ENCODE assay signal across 9 mouse cellular contexts in genomic region chr10:62488266-62488665, GRCm38 (mm10). TPM values are rescaled to one million over a fixed set of nuclear protein-coding genes. Genes with fewer than 3 reads are reported as not detected.
A peak's percentile ranks its signal among the peaks of the same experiment; 100 is the strongest.
DNase-seq lines count a peak whose midpoint lies in the region; ATAC-seq and TF ChIP-seq lines count a peak whose summit lies in the region.
"Had no signal": no experiment of that assay in that cellular context is flagged by ENCODE, and none has a peak within 500 bp of the region (broad histone marks: within the 10 kb centered on the region; RNA-seq: fewer than 3 reads in every experiment).

No protein-coding gene starts in this region.

- TF ChIP-seq CTCF in lung, adult 2 months (IDR thresholded peaks at IDR 0.05; ENCODE audit: insufficient read depth, low read length): peak; percentile 33

- peak; percentile 65 for DNase-seq in adrenal gland, adult 2 months
- no peak for DNase-seq in adrenal gland, postnatal 4 days (ENCODE audit: low spot score in 2 of 2)
- peak; percentile 34 for DNase-seq in midbrain, embryonic 10.5 days (ENCODE audit: low spot score)
- DNase-seq in cerebellum, adult 11 months: peak; percentile 45
- peak; percentile 18 for DNase-seq in lung, adult 2 months
- DNase-seq in yolk sac, embryonic 10.5 days (ENCODE audit: low spot score): peak; percentile 44

- H3K4me2 ChIP-seq in midbrain, embryonic 15.5 days: no peak overlapping the region

- H3K9ac ChIP-seq in midbrain, embryonic 15.5 days: no peak overlapping the region

- WGBS in midbrain, embryonic 10.5 days: 28% methylated on average over 1 of the region's 1 CpGs
- 22% methylated on average over 1 of the region's 1 CpGs for WGBS in midbrain, embryonic 15.5 days
- WGBS in lung, adult 2 months: 13% methylated on average over 1 of the region's 1 CpGs

- ATAC-seq in midbrain, embryonic 15.5 days (replicated peaks): no peak
- ATAC-seq in granulocyte monocyte progenitor cell, adult 5-6 weeks (replicated peaks; ENCODE audit: poor library complexity, severe bottlenecking): 0 out of 2 replicates have a peak, but pooled peaks have one; percentile 10

- TF ChIP-seq POLR2A in lung, adult 2 months (IDR thresholded peaks at IDR 0.05; ENCODE audit: borderline replicate concordance, extremely low read depth, low read depth, low read length): no peak

- H3K9me3 ChIP-seq in midbrain, embryonic 10.5 days (replicated peaks): no peaks in the 10 kb centered on the region
- no peaks in the 10 kb centered on the region for H3K9me3 ChIP-seq in midbrain, embryonic 15.5 days
- H3K9me3 ChIP-seq: midbrain, embryonic 12.5 days had no signal

- H3K4me3 ChIP-seq in midbrain, embryonic 10.5 days: no peak overlapping the region
- no peak overlapping the region for H3K4me3 ChIP-seq in midbrain, embryonic 15.5 days
- H3K4me3 ChIP-seq in lung, adult 2 months (replicated peaks; ENCODE audit: extremely low read depth, low read depth, low read length): no peak overlapping the region

- H3K4me1 ChIP-seq in midbrain, embryonic 10.5 days: peaks cover 13% of the 10 kb centered on the region
- H3K4me1 ChIP-seq in midbrain, embryonic 15.5 days: peaks cover 17% of the 10 kb centered on the region
- H3K4me1 ChIP-seq in lung, adult 2 months (ENCODE audit: control insufficient read depth, insufficient read depth, low read length): peaks cover 10% of the 10 kb centered on the region

- no peak overlapping the region for H3K27ac ChIP-seq in midbrain, embryonic 10.5 days (replicated peaks)
- no peak overlapping the region for H3K27ac ChIP-seq in midbrain, embryonic 15.5 days
- H3K27ac ChIP-seq: midbrain, embryonic 12.5 days had no signal

- no peaks in the 10 kb centered on the region for H3K36me3 ChIP-seq in midbrain, embryonic 10.5 days
- H3K36me3 ChIP-seq in midbrain, embryonic 15.5 days (replicated peaks): no peaks in the 10 kb centered on the region
- H3K36me3 ChIP-seq: midbrain, embryonic 12.5 days had no signal

- H3K27me3 ChIP-seq in midbrain, embryonic 10.5 days (ENCODE audit: low read depth, poor library complexity, severe bottlenecking): no peaks in the 10 kb centered on the region
- no peaks in the 10 kb centered on the region for H3K27me3 ChIP-seq in midbrain, embryonic 15.5 days (replicated peaks)
- H3K27me3 ChIP-seq: midbrain, embryonic 12.5 days had no signal

RNA-seq across cellular contexts. Expression of gene Vps26a, which starts 1.7 kb away (rescaled TPM):
- total RNA-seq in adrenal gland, adult 2 months (2021): 10 to 100 TPM; 54.8 to 58.8 TPM
- polyA plus RNA-seq in adrenal gland, adult 2 months (2012; rRNA removed): 3.7 and 4.4 TPM in 2 replicates
- 10 to 100 TPM; 45.3 to 48.7 TPM for total RNA-seq in adrenal gland, postnatal 4 days (2021)
- polyA plus RNA-seq in midbrain, embryonic 10.5 days (2016; fragmentation: Nextera tagmentation; extraction: Ambion mirVana): 91.9 and 94.1 TPM in 2 replicates
- 52.6 and 55.0 TPM in 2 replicates for polyA plus RNA-seq in midbrain, embryonic 15.5 days (2015; fragmentation: Nextera tagmentation; extraction: Ambion mirVana)
- total RNA-seq in granulocyte monocyte progenitor cell, adult 5-6 weeks (2014; fragmentation: Nextera tagmentation): 59.0 and 64.1 TPM in 2 replicates
- 69.8 and 92.6 TPM in 2 replicates for total RNA-seq in granulocyte monocyte progenitor cell, adult 5-6 weeks (2017)
- 7.7 and 13.9 TPM in 2 replicates for polyA plus RNA-seq in lung, adult 2 months (2012; rRNA removed)

RNA-seq across cellular contexts. Expression of gene Supv3l1, which starts 38.7 kb away (rescaled TPM):
- 10 to 100 TPM; 33.6 to 36.7 TPM for total RNA-seq in adrenal gland, adult 2 months (2021)
- 19.7 and 25.4 TPM in 2 replicates for polyA plus RNA-seq in adrenal gland, adult 2 months (2012; rRNA removed)
- 10 to 100 TPM; 31.5 to 36.5 TPM for total RNA-seq in adrenal gland, postnatal 4 days (2021)
- 30.9 and 32.3 TPM in 2 replicates for polyA plus RNA-seq in midbrain, embryonic 10.5 days (2016; fragmentation: Nextera tagmentation; extraction: Ambion mirVana)
- polyA plus RNA-seq in midbrain, embryonic 15.5 days (2015; fragmentation: Nextera tagmentation; extraction: Ambion mirVana): 19.8 and 21.1 TPM in 2 replicates
- 48.8 and 53.9 TPM in 2 replicates for total RNA-seq in granulocyte monocyte progenitor cell, adult 5-6 weeks (2014; fragmentation: Nextera tagmentation)
- total RNA-seq in granulocyte monocyte progenitor cell, adult 5-6 weeks (2017): 39.0 and 52.8 TPM in 2 replicates
- 7.6 and 11.9 TPM in 2 replicates for polyA plus RNA-seq in lung, adult 2 months (2012; rRNA removed)

RNA-seq across cellular contexts. Expression of gene 4930507D05Rik, which starts 39.0 kb away (rescaled TPM):
- under 1 TPM; 0.35 TPM for total RNA-seq in adrenal gland, adult 2 months (2021)
- not detected in 2 replicates for polyA plus RNA-seq in adrenal gland, adult 2 months (2012; rRNA removed)
- under 1 TPM; 0.48 to 0.78 TPM for total RNA-seq in adrenal gland, postnatal 4 days (2021)
- polyA plus RNA-seq in midbrain, embryonic 10.5 days (2016; fragmentation: Nextera tagmentation; extraction: Ambion mirVana): 0.66 and 1.0 TPM in 2 replicates
- polyA plus RNA-seq in midbrain, embryonic 15.5 days (2015; fragmentation: Nextera tagmentation; extraction: Ambion mirVana): 1.2 and 1.5 TPM in 2 replicates
- 2.0 and 4.2 TPM in 2 replicates for total RNA-seq in granulocyte monocyte progenitor cell, adult 5-6 weeks (2014; fragmentation: Nextera tagmentation)
- total RNA-seq in granulocyte monocyte progenitor cell, adult 5-6 weeks (2017): 0.31 and 0.34 TPM in 2 replicates
- polyA plus RNA-seq in lung, adult 2 months (2012; rRNA removed): 0.09 TPM in 1 of 2 replicates, not detected in the other

RNA-seq across cellular contexts. Expression of gene Srgn, which starts 39.0 kb away (rescaled TPM):
- total RNA-seq in adrenal gland, adult 2 months (2021): 10 to 100 TPM; 46.7 to 61.5 TPM
- polyA plus RNA-seq in adrenal gland, adult 2 months (2012; rRNA removed): 7.2 and 11.5 TPM in 2 replicates
- total RNA-seq in adrenal gland, postnatal 4 days (2021): 10 to 100 TPM; 23.9 to 38.9 TPM
- polyA plus RNA-seq in midbrain, embryonic 10.5 days (2016; fragmentation: Nextera tagmentation; extraction: Ambion mirVana): 2.9 and 3.9 TPM in 2 replicates
- polyA plus RNA-seq in midbrain, embryonic 15.5 days (2015; fragmentation: Nextera tagmentation; extraction: Ambion mirVana): 10.5 and 12.1 TPM in 2 replicates
- total RNA-seq in granulocyte monocyte progenitor cell, adult 5-6 weeks (2014; fragmentation: Nextera tagmentation): 2,018 and 2,531 TPM in 2 replicates
- 2,281 and 2,967 TPM in 2 replicates for total RNA-seq in granulocyte monocyte progenitor cell, adult 5-6 weeks (2017)
- polyA plus RNA-seq in lung, adult 2 months (2012; rRNA removed): 48.6 and 82.7 TPM in 2 replicates

Comparison
In these comparisons a context has a peak if more than half of its experiments do, and no peak if none do; other contexts are left out.
1. DNase-seq: peak in adrenal gland, adult 2 months (single experiment), midbrain, embryonic 10.5 days (single experiment), cerebellum, adult 11 months (single experiment), lung, adult 2 months (single experiment) and yolk sac, embryonic 10.5 days (single experiment); none in adrenal gland, postnatal 4 days (0 of 2).